In the genomic region with DNA sequence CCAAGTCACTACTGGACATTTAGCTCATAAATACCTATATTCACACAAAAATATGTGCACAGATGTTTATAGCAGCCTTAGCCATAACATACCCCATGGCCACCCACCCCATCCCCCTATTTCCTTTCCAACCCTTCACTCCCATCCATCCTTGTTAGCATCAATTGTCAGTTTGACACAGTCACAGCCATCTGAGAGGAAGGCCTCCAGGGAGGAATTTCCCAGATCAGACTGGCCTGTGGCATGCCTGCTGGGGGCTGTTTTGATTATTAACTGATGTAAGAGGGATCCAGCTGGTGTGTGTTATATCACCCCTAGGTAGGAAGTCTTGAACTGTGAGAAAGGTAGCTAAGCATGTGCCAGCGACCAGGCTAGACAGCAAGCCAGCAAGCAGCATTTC, we compare ENCODE assay signal across 29 mouse cellular contexts. TPM values are rescaled to one million over a fixed set of nuclear protein-coding genes. Genes with fewer than 3 reads are reported as not detected.
DNase-seq lines count a peak whose midpoint lies in the region; ATAC-seq lines count a peak whose summit lies in the region.
"Had no signal": no experiment of that assay in that cellular context is flagged by ENCODE, and none has a peak within 500 bp of the region (broad histone marks: within the 10 kb centered on the region; RNA-seq: fewer than 3 reads in every experiment).

No protein-coding gene starts in this region.

- DNase-seq in cerebellum, adult 9-11 months, result peak; percentile 30
- no peak for DNase-seq in cerebellum, postnatal 25 days
- peak; percentile 29 for DNase-seq in embryo, embryonic 10.5 days (ENCODE audit: low spot score)
- DNase-seq in embryonic facial prominence, embryonic 11.5 days (ENCODE audit: low spot score), result peak; percentile 32
- DNase-seq in adrenal gland, postnatal 36 days, result no peak
- DNase-seq: adrenal gland, postnatal 10 days; cerebellum, adult 18-20 months; gastrocnemius, postnatal 25 days; heart, adult 2 months; heart, postnatal 4 days; kidney, adult 11 months; kidney, postnatal 14 days; layer of hippocampus, adult 9-11 months; liver; lung, embryonic 14.5 days; lung, postnatal 14 days; right cerebral cortex, postnatal 14 days had no signal

- no peak overlapping the region for H3K4me3 ChIP-seq in hindbrain, embryonic 13.5 days
- H3K4me3 ChIP-seq in hindbrain, embryonic 16.5 days (ENCODE audit: low read length), result no peak overlapping the region
- no peak overlapping the region for H3K4me3 ChIP-seq in embryonic facial prominence, embryonic 11.5 days (ENCODE audit: low read depth, low read length)
- H3K4me3 ChIP-seq: embryonic facial prominence, embryonic 13.5 days; forebrain, embryonic 10.5 days; forebrain, embryonic 15.5 days; heart, adult 2 months; heart, embryonic 12.5 days; liver, embryonic 15.5 days; midbrain, embryonic 13.5 days; neural tube, embryonic 12.5 days had no signal

- ATAC-seq in hindbrain, embryonic 13.5 days (ENCODE audit: low FRiP score), result 0 out of 2 replicates have a peak, but pooled peaks have one; percentile 32
- no peak for ATAC-seq in hindbrain, embryonic 16.5 days
- no peak for ATAC-seq in embryonic facial prominence, embryonic 11.5 days (replicated peaks; ENCODE audit: insufficient number of reproducible peaks, low FRiP score, low TSS enrichment, low read depth)
- ATAC-seq: forebrain, embryonic 15.5 days; inflammation-experienced regulatory T-cells, adult 6 months; midbrain, embryonic 13.5 days; Patski had no signal

- no peaks in the 10 kb centered on the region for H3K27me3 ChIP-seq in hindbrain, embryonic 13.5 days
- H3K27me3 ChIP-seq in hindbrain, embryonic 16.5 days (replicated peaks; ENCODE audit: control insufficient read depth, insufficient read depth, low read length), result no peaks in the 10 kb centered on the region
- no peaks in the 10 kb centered on the region for H3K27me3 ChIP-seq in embryonic facial prominence, embryonic 11.5 days (ENCODE audit: control insufficient read depth, insufficient read depth, low read length)
- H3K27me3 ChIP-seq: embryonic facial prominence, embryonic 13.5 days; forebrain, embryonic 15.5 days; heart, embryonic 12.5 days; liver, embryonic 15.5 days; midbrain, embryonic 13.5 days; neural tube, embryonic 12.5 days; Patski had no signal

- no peaks in the 10 kb centered on the region; the same call in 1 of the 2 replicates for H3K4me1 ChIP-seq in hindbrain, embryonic 13.5 days (replicated peaks)
- no peaks in the 10 kb centered on the region for H3K4me1 ChIP-seq in hindbrain, embryonic 16.5 days (ENCODE audit: control insufficient read depth, insufficient read depth, low read depth, low read length)
- H3K4me1 ChIP-seq in embryonic facial prominence, embryonic 11.5 days (ENCODE audit: control insufficient read depth, insufficient read depth, low read length), result no peaks in the 10 kb centered on the region
- H3K4me1 ChIP-seq: embryonic facial prominence, embryonic 13.5 days; forebrain, embryonic 15.5 days; heart, embryonic 12.5 days; liver, embryonic 15.5 days; midbrain, embryonic 13.5 days; neural tube, embryonic 12.5 days had no signal

- no peaks in the 10 kb centered on the region for H3K36me3 ChIP-seq in hindbrain, embryonic 13.5 days
- no peaks in the 10 kb centered on the region for H3K36me3 ChIP-seq in hindbrain, embryonic 16.5 days (ENCODE audit: control insufficient read depth, insufficient read depth, low read length)
- H3K36me3 ChIP-seq in embryonic facial prominence, embryonic 11.5 days (replicated peaks; ENCODE audit: control insufficient read depth, insufficient read depth, low read depth, low read length), result no peaks in the 10 kb centered on the region
- H3K36me3 ChIP-seq: embryonic facial prominence, embryonic 13.5 days; forebrain, embryonic 10.5 days; forebrain, embryonic 15.5 days; heart, embryonic 12.5 days; liver, embryonic 15.5 days; midbrain, embryonic 13.5 days; neural tube, embryonic 12.5 days had no signal

- H3K9ac ChIP-seq in hindbrain, embryonic 13.5 days, result no peak overlapping the region
- no peak overlapping the region for H3K9ac ChIP-seq in hindbrain, embryonic 16.5 days (ENCODE audit: low read depth, low read length)
- H3K9ac ChIP-seq in embryonic facial prominence, embryonic 11.5 days (replicated peaks; ENCODE audit: low read length), result no peak overlapping the region
- H3K9ac ChIP-seq: embryonic facial prominence, embryonic 13.5 days; forebrain, embryonic 15.5 days; heart, embryonic 12.5 days; liver, embryonic 15.5 days; lung, embryonic 14.5 days; midbrain, embryonic 13.5 days; neural tube, embryonic 12.5 days had no signal

- 63% methylated on average over 1 of the region's 1 CpGs for WGBS in hindbrain, embryonic 13.5 days
- 41% methylated on average over 1 of the region's 1 CpGs for WGBS in hindbrain, embryonic 16.5 days
- 28% methylated on average over 1 of the region's 1 CpGs for WGBS in embryonic facial prominence, embryonic 11.5 days

- no peaks in the 10 kb centered on the region for H3K9me3 ChIP-seq in hindbrain, embryonic 13.5 days
- H3K9me3 ChIP-seq in hindbrain, embryonic 16.5 days (ENCODE audit: control insufficient read depth, low read length), result no peaks in the 10 kb centered on the region
- H3K9me3 ChIP-seq in embryonic facial prominence, embryonic 11.5 days (replicated peaks; ENCODE audit: control insufficient read depth, low read length), result no peaks in the 10 kb centered on the region
- H3K9me3 ChIP-seq: embryonic facial prominence, embryonic 13.5 days; forebrain, embryonic 10.5 days; forebrain, embryonic 15.5 days; heart, embryonic 12.5 days; liver, embryonic 15.5 days; midbrain, embryonic 13.5 days; neural tube, embryonic 12.5 days had no signal

- H3K4me2 ChIP-seq in hindbrain, embryonic 13.5 days, result no peak overlapping the region
- no peak overlapping the region for H3K4me2 ChIP-seq in hindbrain, embryonic 16.5 days (ENCODE audit: low read length)
- no peak overlapping the region for H3K4me2 ChIP-seq in embryonic facial prominence, embryonic 11.5 days (ENCODE audit: low read depth, low read length)
- H3K4me2 ChIP-seq: embryonic facial prominence, embryonic 13.5 days; forebrain, embryonic 15.5 days; heart, embryonic 12.5 days; liver, embryonic 15.5 days; lung, embryonic 14.5 days; midbrain, embryonic 13.5 days; neural tube, embryonic 12.5 days had no signal

- H3K27ac ChIP-seq in hindbrain, embryonic 13.5 days, result no peak overlapping the region
- no peak overlapping the region for H3K27ac ChIP-seq in hindbrain, embryonic 16.5 days (ENCODE audit: low read depth, low read length)
- H3K27ac ChIP-seq in embryonic facial prominence, embryonic 11.5 days (replicated peaks; ENCODE audit: low read depth, low read length), result no peak overlapping the region
- H3K27ac ChIP-seq: embryonic facial prominence, embryonic 13.5 days; forebrain, embryonic 10.5 days; forebrain, embryonic 15.5 days; heart, adult 2 months; liver, embryonic 15.5 days; midbrain, embryonic 13.5 days; neural tube, embryonic 12.5 days had no signal

RNA-seq across cellular contexts. Expression of a gene that starts 47.1 kb away (rescaled TPM):
- polyA plus RNA-seq in hindbrain, embryonic 13.5 days (2015; fragmentation: Nextera tagmentation; extraction: Ambion mirVana), result 0.55 and 0.74 TPM in 2 replicates
- 1.2 and 1.5 TPM in 2 replicates for polyA plus RNA-seq in hindbrain, embryonic 16.5 days (2015; fragmentation: Nextera tagmentation; extraction: Ambion mirVana)
- 2.8 and 3.7 TPM in 2 replicates for polyA plus RNA-seq in embryonic facial prominence, embryonic 11.5 days (2014; fragmentation: Nextera tagmentation; extraction: Ambion mirVana)
- 10 to 100 TPM; 15.1 to 16.6 TPM for total RNA-seq in adrenal gland, postnatal 36 days (2021)
- total RNA-seq: MEL had no signal

Comparison
In these comparisons a context has a peak if more than half of its experiments do, and no peak if none do; other contexts are left out.
1. DNase-seq: peak in cerebellum, adult 9-11 months (single experiment), embryo, embryonic 10.5 days (single experiment) and embryonic facial prominence, embryonic 11.5 days (single experiment); none in cerebellum, postnatal 25 days (0 of 2) and adrenal gland, postnatal 36 days (0 of 2).